Mouse (Mus musculus): ENCODE data around the gene Slc44a5. TPM values are rescaled to one million over a fixed set of nuclear protein-coding genes. Genes with fewer than 3 reads are reported as not detected.

The Slc44a5 gene
- total RNA-seq, 2 experiments from 2014 or later = 9.0 to 9.3 TPM

DNA sequence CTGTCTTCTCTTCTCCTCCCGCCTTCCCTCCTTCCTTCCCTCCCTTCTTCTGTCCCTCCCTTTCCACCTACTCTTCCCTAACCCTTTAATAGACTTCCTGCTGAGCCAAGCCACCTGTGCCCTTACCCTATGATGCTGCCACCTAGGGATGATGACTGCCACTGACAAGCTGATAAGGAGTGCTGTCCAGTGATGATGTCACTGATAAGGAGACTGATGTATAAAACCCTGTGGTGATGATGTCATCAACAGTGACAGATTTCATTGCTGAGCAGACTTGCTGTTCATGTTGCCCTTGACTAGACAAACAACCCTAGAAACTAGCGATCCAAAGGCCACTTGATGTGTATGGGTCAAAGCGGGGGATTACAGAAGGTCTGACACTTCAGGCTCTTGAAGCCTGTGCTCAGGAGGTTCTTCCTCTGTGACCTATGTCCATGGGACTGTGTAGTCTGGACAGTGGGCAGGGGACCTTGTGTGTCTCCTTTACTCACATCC, 206.2 kb downstream of the Slc44a5 start:
- no peak overlapping the region for H3K4me3 ChIP-seq
- TF ChIP-seq CTCF (IDR thresholded peaks at IDR 0.05) = no peak
- intact Hi-C loops (cut with DNase I) = no loop called here
- no peak overlapping the region for H3K27ac ChIP-seq
- no peak for DNase-seq (ENCODE audit: extremely low spot score in 1 of 2, low spot score in 2 of 2)

DNA sequence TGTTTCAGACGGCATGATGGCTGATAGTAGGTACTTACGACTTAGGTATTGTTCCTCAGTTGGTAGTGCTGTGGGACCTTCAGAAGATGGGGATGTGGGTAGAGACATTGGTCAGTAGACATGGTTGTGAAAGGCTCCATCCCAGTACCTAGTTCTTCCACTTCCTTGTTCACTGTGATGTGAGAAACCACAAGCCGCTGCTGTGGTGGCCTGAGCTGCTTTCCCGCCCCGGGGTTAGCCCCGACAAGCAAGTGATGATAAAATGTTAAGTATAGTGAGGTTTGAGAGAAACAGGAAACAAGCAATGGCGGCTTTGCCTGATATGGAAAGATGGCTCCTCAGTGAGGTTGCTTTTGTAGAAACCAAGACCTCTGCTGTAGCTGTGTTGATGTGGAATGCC, 209.8 kb downstream of the Slc44a5 start:
- no peak for DNase-seq (ENCODE audit: extremely low spot score in 1 of 2, low spot score in 2 of 2)
- Histone ChIP-seq H3K27ac (no peak overlapping the region), H3K4me3 (no peak overlapping the region)
- TF ChIP-seq CTCF (IDR thresholded peaks at IDR 0.05) = no peak
- intact Hi-C loops (cut with DNase I) = no loop called here

DNA sequence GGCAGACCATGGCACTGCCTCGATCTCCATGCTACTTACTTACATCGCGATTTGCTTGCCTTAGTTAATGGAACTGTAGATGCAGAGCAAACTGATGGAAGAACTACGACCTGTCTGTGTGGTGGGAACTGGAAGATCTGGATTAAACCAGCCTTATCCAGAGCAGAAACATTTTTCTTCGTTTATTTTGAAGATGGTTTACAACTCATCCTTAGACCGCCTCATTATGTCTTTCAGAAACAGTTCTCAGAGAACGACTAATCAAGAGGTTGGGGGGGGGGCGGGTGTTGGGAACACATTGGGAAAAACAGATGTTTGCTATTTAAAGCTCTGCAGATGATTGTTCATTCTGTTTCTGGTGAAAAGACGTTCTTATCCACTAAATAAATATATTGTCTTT, 210.7 kb downstream of the Slc44a5 start:
- H3K27ac ChIP-seq = no peak overlapping the region
- H3K4me3 ChIP-seq = no peak overlapping the region
- intact Hi-C loops (cut with DNase I) = no loop called here
- TF ChIP-seq CTCF (IDR thresholded peaks at IDR 0.05) = no peak
- no peak for DNase-seq (ENCODE audit: extremely low spot score in 1 of 2, low spot score in 2 of 2)

DNA sequence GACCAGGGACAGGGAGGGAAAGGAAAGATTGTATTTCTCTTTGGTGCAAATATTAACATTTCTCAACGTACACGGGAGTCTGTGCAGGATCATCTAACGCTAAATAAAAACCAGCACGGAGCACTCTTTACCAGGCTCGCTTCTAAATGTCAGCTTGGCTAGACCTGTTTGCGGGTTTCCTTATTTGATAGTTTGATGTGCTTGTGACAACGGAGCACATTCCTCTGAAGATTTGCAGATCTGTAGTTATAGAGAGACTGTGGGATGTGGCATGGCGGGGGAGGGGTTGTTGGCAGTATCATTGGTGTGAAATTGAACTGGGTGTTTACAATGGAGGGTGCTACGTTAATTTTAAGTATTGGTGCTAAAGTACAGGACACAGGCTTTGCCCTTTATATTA, 215.4 kb downstream of the Slc44a5 start:
- TF ChIP-seq CTCF (IDR thresholded peaks at IDR 0.05) = no peak
- H3K27ac ChIP-seq = no peak overlapping the region
- H3K4me3 ChIP-seq = no peak overlapping the region
- intact Hi-C loops (cut with DNase I) = no loop called here
- no peak for DNase-seq (ENCODE audit: extremely low spot score in 1 of 2, low spot score in 2 of 2)

DNA sequence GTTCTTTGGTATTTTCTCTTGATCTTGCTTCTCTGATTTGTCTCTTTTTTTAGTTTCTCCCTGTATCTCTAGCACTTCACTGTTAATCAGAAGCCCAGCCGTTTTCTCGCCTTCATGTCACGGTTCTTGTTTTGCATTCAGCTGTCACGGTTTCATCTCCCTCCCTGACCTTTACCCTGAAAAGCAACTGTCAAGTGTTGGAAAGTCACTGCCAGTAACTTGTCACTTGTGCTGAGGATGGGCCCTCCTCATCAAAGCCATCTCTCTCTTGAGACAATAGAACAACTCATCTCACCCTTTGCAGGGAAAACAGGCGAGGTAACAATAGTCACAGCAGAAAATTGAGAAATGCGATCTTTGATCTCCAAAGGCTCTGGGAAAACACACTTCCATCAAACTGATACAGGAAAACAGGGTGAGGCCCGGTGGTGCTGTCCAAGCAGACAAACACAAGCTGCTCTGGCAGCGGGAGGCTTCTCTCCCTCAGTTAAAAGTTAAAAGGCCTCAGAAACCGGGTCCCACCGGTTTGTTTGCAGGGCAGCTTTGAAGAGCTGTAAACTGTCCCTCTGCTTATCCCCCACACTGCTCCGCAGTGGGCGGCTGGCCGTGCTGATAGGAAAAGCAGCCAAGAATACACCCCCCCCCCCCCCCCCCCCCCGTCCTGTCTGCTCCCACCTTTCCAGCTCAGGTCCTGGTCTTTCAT, 219.2 kb downstream of the Slc44a5 start:
- H3K27ac ChIP-seq = no peak overlapping the region
- H3K4me3 ChIP-seq = no peak overlapping the region
- no peak for DNase-seq (ENCODE audit: extremely low spot score in 1 of 2, low spot score in 2 of 2)
- intact Hi-C loops (cut with DNase I) = no loop called here
- TF ChIP-seq CTCF (IDR thresholded peaks at IDR 0.05) = no peak

DNA sequence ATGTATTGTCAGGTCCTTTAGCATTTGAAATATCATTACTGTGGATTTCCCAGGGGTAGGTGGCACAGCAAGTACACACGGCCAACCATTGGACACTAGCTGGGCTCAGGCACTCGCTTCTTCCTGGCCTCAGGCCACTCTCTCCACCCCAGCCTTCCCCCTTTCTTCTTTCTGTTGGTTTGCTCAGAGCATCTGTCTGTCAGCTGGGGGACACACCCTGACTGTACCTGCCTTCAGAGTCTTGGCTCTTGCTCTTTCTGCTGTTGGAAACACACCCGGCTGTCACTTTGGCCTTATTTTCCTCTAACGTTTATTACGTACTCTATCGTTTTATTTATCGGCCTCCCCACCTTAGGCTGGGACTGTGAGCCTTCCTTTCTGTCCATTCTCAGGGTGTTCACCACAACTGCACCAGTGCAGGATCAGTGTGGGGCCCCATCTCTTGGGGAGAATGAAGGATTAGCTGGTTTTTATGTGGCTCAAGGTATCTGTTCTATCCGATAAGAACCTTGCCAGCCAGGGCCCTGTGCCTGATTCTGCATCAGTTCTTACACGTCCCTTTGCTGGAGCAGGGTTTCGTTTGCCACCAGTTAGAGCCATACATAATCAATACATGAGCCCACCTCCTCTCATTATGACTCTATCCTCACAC, 220.1 kb downstream of the Slc44a5 start:
- no peak overlapping the region for H3K27ac ChIP-seq
- no peak overlapping the region for H3K4me3 ChIP-seq
- intact Hi-C loops (cut with DNase I) = no loop called here
- DNase-seq (ENCODE audit: extremely low spot score in 1 of 2, low spot score in 2 of 2) = no peak
- no peak for TF ChIP-seq CTCF (IDR thresholded peaks at IDR 0.05)

DNA sequence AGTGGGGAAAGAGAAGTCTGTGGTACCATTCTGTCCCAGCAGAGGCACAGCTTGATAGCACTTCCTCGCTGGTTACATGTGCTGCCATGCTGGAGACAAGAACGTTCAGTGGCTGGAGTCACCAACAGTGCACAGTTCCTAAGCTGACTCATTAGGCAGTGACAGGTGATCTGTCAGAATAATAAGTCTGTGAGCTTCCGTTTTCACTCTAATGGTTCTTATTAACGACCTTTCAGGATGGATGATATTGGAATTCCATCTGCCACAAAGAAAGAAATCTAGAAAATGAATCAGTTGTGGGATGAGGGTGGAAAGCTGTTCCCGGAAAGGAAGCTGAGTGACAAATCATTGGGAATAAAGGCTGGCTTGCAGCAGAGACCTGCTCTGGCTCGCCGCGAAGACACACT, 227.2 kb downstream of the Slc44a5 start:
- Histone ChIP-seq H3K4me3 (no peak overlapping the region), H3K27ac (no peak overlapping the region)
- intact Hi-C loops (cut with DNase I) = no loop called here
- DNase-seq (ENCODE audit: extremely low spot score in 1 of 2, low spot score in 2 of 2) = no peak
- no peak for TF ChIP-seq CTCF (IDR thresholded peaks at IDR 0.05)

DNA sequence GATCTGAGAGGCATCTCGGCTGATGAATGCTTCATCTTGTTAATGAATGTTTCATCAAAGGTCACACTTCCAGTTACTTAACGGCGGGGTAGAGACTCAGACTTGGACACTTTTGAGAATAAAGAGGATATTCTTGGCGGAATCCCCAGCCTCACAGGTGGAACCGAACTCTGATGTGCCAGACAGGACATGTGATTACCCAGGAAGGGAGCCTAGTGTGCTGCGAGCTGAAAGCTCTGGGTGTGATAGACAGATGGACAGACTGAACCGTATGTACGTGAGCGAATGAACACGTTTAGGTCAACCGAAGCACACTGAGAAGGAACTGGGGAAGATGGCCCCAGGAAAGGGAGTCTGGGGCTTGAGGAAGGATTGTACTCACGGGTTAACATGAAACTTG, 228.6 kb downstream of the Slc44a5 start:
- Histone ChIP-seq H3K4me3 (no peak overlapping the region), H3K27ac (no peak overlapping the region)
- DNase-seq (ENCODE audit: extremely low spot score in 1 of 2, low spot score in 2 of 2) = no peak
- TF ChIP-seq CTCF (IDR thresholded peaks at IDR 0.05) = no peak
- intact Hi-C loops (cut with DNase I) = no loop called here

DNA sequence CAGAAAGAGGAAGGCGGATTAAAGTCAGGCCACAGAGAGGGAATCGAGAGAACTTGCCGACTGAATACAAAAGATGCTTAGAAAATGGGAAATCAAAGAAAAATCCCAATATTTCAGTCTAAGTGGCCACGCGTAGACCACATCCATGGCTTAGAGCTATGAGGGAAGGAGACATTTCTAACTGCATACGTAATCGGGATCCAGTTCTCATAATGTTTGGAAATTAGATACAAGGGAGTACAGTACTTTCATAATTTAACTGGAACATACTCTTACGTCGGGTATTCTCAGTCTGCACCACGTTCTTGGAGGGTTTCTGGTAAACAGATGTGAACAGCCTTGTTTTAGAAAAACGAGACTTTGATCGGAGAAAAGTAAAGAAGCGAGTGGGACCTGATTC, 229.1 kb downstream of the Slc44a5 start:
- TF ChIP-seq CTCF (IDR thresholded peaks at IDR 0.05) = no peak
- no peak overlapping the region for H3K4me3 ChIP-seq
- intact Hi-C loops (cut with DNase I) = no loop called here
- H3K27ac ChIP-seq = no peak overlapping the region
- DNase-seq (ENCODE audit: extremely low spot score in 1 of 2, low spot score in 2 of 2) = no peak

DNA sequence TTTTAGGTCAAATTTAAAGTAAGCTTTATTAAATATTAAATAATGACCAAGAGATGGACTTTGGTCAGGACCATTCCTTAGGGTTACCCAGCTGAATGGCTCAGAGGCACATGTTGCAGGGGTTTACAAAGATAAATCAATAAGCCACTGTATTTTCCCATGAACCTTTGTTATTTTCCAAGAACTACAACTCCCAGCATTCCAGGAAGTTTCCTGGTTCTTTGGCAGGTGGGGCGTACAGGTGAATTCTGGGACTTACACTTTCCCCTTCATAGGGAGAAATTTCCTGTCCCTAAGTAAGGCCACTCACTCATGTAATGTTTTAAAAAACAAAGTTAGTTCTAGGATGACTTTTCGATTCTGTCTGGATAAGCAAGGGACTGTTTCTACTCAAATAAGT, 235.2 kb downstream of the Slc44a5 start:
- intact Hi-C loops (cut with DNase I) = no loop called here
- Histone ChIP-seq H3K27ac (no peak overlapping the region), H3K4me3 (no peak overlapping the region)
- no peak for TF ChIP-seq CTCF (IDR thresholded peaks at IDR 0.05)
- no peak for DNase-seq (ENCODE audit: extremely low spot score in 1 of 2, low spot score in 2 of 2)

DNA sequence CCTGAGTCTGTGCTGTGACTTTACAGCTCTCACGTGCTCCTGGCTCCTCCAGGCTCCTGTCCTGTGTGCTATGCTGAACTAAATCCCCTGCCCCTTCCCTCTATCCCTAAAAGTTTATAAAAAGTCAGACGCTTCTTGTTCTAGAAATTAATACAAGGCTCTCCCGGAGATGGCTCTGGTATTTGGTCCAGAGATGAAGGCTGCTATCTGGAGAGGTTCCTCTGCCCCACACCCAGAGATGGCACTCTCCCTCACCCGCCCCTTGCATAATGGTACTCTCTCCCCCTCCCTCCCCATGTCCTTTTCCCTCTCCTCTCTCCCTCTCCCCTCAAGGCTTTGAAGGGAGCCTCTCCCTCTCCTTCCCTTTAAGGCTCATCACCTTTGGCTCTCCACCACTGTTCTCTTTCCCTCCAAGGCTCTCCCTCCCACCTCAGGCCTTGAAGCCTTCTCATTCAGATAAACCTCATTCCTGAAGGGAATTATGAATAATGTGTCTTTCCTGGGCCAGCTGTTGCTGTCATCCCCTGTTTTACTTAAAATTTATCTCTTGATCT, 236.0 kb downstream of the Slc44a5 start:
- no peak for DNase-seq (ENCODE audit: extremely low spot score in 1 of 2, low spot score in 2 of 2)
- H3K4me3 ChIP-seq = no peak overlapping the region
- intact Hi-C loops (cut with DNase I) = no loop called here
- no peak for TF ChIP-seq CTCF (IDR thresholded peaks at IDR 0.05)
- no peak overlapping the region for H3K27ac ChIP-seq

DNA sequence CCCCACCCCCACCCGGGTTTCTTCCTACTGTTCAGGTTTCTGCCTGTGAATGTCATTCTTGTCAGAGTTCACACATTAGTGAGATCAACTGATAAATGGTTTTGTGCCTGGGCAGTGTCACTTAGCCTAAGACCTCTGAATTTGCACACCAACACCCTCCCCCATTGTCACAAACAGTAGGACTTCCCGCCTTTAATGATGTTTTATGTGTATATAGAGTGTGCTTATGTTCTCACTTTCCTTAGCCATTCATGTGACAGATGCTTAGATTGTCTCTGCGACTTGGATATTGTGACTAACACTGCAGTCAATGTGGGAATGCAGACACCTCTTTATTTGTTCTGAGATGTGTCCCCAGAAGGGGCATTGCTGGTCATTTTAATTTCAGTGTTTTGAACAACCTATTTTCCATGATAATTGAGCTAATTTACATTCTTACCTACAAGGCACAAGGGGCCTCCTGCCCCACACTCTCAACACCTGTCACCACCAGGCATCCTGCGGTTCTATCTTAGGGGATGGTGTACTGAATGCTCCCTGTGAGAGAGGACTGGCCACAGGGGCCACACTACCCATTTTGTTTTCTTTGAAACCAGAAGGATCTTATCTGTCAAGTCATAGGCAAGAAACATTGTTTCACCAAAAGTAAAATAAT, 236.7 kb downstream of the Slc44a5 start:
- intact Hi-C loops (cut with DNase I) = no loop called here
- no peak overlapping the region for H3K27ac ChIP-seq
- no peak for TF ChIP-seq CTCF (IDR thresholded peaks at IDR 0.05)

More for the DNA sequence above, 236.7 kb downstream of the Slc44a5 start:
- DNase-seq (ENCODE audit: extremely low spot score in 1 of 2, low spot score in 2 of 2) = no peak
- H3K4me3 ChIP-seq = no peak overlapping the region

All from left cerebral cortex, adult 2 months (tissue).